Mouse (Mus musculus): Measurements from ENCODE around the gene Gprc5a. TPM values are rescaled to one million over a fixed set of nuclear protein-coding genes. Genes with fewer than 3 reads are reported as not detected.

Gene Gprc5a
- 0.84 TPM in 1 of 2 replicates, not detected in the other for total RNA-seq (2017)

DNA sequence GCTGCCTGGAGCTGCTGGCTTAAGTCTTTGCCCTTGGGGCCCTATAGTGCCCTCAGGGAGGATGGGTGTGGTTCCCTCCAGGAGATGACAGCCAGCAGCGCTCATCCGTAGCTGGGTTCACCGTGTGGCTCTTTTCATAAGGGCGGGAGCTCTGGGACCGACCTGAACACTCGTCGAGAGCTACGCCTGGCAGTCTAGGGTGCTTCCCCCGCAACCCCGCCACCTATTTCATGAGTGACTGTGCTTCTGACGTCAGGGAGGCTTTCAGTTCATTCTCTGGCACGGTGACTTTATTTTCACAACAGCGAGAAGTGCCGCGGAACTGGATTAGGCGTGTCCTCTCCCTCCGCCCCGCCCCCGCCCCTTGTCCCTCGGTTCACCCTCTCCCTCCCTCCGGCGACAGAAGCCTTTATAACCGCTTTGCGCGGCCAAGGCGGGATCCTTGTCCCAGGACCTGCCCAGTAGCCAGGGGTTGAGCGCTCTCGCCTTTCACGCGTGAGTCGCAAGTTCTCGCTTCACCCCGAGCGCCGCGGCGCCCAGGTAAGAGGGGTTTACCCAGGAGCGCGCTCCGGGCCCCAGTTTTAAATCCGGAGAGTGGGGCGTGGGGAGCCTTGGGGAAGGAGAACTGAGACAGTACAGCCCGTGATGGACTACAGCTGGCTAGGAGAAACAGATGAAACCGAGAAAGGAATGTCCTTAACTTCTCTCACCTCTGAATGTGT, at the start of gene Gprc5a:
TSS of gene Gprc5a (plus strand) at position 416 of the 722 bp plus-strand sequence.
- peak; percentile 84 to 92 for ATAC-seq (replicated peaks in 1 of 2; ENCODE audit: insufficient read depth in 1 of 2, low FRiP score in 2 of 2, low TSS enrichment in 1 of 2, low read depth in 1 of 2, poor library complexity in 2 of 2, severe bottlenecking in 2 of 2)

DNA sequence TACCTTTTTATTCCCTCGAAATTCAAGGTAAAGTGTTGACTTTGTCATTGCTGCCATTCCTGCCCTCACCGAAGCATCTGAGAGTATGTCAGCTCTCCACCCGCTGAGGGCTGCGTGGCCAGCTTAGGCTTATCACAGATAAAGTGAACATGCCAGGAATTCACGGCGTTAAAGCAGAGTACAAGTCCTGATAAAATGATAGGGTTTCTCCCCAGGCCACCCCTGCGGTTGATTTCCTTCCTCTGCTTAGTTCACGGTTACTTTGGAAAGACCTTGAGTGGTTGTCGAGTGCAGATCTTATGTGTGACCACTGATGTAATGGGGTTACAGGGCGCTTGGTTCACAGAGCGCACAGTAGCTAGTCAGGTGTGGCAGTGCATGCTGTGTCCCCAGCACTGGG, 48.2 kb upstream of the Gprc5a start:
- no peak for ATAC-seq (replicated peaks in 1 of 2; ENCODE audit: insufficient read depth in 1 of 2, low FRiP score in 2 of 2, low TSS enrichment in 1 of 2, low read depth in 1 of 2, poor library complexity in 2 of 2, severe bottlenecking in 2 of 2)

DNA sequence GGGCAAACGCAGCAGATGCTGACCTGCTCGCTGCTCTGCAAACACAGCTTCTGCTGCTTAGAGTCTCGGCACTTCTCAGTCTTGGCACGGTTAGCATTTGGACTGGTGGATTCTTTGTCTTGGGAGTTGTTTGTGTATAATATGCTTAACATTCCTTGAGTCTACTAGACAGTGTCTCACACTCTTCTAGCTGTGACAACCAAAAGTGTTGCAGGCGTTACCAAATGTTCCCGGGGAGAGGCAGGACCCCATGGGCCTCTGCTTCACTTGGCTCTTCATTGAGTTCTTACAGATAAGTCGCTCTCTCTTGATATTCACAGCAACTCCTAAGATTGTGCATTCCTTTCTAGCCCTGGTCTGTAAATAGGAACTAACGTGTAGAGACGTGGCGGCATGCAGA, 45.9 kb upstream of the Gprc5a start:
- no peak for ATAC-seq (replicated peaks in 1 of 2; ENCODE audit: insufficient read depth in 1 of 2, low FRiP score in 2 of 2, low TSS enrichment in 1 of 2, low read depth in 1 of 2, poor library complexity in 2 of 2, severe bottlenecking in 2 of 2)

DNA sequence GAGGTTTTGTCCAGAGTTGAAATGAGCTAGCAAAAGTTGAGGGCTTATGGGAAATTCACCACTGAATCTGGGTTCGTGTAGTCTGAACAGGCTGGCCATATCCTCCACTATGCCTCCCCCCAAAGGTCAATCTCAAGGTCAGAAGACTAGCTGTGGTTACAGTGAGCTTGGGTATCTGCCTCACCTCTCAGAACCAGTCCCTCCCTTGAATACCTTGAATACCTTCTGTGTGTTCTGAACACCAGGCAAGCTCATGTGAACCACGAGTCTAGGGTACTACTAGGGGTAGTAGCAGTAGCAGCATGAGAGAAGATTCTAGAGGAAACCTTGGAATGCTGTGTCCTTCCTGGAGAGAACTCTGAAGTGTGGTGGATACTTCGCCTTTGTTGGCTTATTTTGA, 43.8 kb upstream of the Gprc5a start:
- ATAC-seq (replicated peaks in 1 of 2; ENCODE audit: insufficient read depth in 1 of 2, low FRiP score in 2 of 2, low TSS enrichment in 1 of 2, low read depth in 1 of 2, poor library complexity in 2 of 2, severe bottlenecking in 2 of 2), result no peak

DNA sequence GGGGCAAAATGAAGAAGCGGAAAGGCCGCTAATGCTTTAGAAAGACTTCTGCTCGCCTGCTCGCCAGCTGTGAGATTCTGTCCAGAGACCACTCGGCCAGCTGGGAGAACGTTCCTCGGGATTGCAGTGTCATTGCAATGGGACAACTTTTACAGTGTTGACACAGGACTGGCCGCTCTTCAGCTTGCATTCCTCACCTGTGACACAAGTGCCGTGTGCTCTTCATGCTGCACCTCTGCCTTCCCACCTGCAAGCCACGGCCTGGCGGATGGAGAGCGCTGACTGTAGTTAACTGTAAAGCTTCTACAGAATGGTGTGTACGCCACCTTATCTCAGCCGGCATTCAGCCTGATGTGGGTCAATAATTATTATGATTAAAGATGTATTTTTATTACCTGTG, 42.1 kb upstream of the Gprc5a start:
- no peak for ATAC-seq (replicated peaks in 1 of 2; ENCODE audit: insufficient read depth in 1 of 2, low FRiP score in 2 of 2, low TSS enrichment in 1 of 2, low read depth in 1 of 2, poor library complexity in 2 of 2, severe bottlenecking in 2 of 2)

DNA sequence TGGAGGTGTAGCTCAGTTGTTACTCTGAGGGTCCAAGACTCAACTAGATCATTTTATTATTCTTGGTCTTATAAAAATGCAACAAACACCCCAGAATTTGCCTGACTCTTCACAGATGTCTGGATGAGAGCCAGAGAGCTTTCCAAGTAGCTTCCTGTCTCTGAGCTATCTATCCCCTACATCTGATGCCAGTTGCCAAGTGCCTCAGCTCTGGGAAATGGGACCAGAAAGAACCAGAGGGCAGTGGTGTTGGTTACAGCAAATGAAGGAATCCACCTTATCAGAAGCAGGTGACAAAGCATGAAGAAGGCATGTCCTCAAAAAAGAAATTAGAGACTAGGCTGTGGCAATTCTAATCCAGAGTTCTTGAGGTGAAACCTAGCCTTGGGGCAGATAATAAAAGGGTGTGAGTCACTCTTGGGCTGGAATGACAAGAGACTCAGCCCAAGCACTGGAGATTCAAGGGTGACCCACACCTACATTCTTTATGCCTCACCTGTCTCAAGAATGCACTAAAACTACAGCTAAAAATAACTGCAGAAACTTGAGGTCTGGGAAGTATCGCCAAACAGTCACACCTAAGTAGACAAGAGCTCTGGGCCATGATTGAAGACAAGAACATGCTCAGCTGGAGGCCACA, 40.5 kb upstream of the Gprc5a start:
- ATAC-seq (replicated peaks in 1 of 2; ENCODE audit: insufficient read depth in 1 of 2, low FRiP score in 2 of 2, low TSS enrichment in 1 of 2, low read depth in 1 of 2, poor library complexity in 2 of 2, severe bottlenecking in 2 of 2), result no peak

DNA sequence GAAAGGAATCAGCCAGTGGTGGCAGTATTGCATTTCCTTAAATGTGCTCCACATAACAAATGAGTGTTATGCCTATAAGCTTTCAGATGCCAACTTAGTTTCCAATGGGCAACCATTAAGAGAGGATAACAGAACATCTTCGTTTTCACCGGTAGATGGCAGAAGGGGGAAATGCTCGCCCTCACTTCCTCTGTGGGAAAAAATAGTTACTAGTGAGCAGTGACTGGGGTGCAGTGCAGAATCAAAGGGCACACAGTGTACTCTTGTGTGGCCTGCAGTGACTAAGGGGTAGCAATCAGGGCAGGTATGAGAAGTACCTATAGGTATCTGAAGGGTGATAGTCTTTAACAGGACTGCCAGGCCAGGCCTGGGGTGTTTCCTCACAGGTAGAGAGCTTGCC, 39.2 kb upstream of the Gprc5a start:
- ATAC-seq (replicated peaks in 1 of 2; ENCODE audit: insufficient read depth in 1 of 2, low FRiP score in 2 of 2, low TSS enrichment in 1 of 2, low read depth in 1 of 2, poor library complexity in 2 of 2, severe bottlenecking in 2 of 2), result peak; percentile 75 to 88

DNA sequence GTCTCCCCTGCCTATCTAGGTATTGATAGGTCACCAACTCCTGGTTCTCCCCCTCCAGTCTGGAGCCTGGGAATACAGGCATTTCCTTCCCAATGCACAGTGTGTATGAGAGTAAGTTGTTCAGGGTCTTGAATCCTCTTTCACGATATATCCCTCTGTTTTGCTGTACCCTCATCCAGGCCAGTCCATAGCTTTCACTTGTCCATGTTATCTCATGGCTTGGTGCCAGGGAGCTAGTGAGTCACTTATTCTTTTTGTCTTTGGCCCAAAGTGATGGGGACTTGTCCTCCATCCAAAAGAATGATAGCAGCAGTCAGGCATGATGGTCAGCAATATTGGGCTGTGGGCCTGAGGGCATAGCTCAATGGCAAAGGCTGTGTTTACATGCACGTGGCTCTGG, 38.7 kb upstream of the Gprc5a start:
- no peak for ATAC-seq (replicated peaks in 1 of 2; ENCODE audit: insufficient read depth in 1 of 2, low FRiP score in 2 of 2, low TSS enrichment in 1 of 2, low read depth in 1 of 2, poor library complexity in 2 of 2, severe bottlenecking in 2 of 2)

DNA sequence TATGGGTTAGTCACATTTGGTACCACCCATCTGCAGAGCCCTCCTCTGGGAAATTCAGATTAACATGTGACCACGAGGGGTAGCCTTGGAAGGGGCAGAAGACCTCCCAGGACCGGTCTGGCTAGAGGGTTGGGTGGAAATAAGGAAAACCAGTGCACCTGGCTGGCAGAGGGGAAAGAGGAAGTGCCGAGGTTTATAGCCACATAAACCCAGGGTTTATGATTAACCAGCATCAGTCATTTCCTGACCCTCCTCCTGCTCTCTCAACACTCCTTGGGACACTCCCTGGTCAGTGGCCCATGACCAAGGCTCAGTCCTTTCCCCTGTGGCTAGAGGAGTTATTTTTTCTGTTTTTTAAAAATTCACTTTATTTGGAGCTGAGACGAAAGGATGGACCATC, 36.2 kb upstream of the Gprc5a start:
- peak in 1 of 2 experiments; percentile 29; a peak in 2 of 4 replicates for ATAC-seq (replicated peaks in 1 of 2; ENCODE audit: insufficient read depth in 1 of 2, low FRiP score in 2 of 2, low TSS enrichment in 1 of 2, low read depth in 1 of 2, poor library complexity in 2 of 2, severe bottlenecking in 2 of 2)

DNA sequence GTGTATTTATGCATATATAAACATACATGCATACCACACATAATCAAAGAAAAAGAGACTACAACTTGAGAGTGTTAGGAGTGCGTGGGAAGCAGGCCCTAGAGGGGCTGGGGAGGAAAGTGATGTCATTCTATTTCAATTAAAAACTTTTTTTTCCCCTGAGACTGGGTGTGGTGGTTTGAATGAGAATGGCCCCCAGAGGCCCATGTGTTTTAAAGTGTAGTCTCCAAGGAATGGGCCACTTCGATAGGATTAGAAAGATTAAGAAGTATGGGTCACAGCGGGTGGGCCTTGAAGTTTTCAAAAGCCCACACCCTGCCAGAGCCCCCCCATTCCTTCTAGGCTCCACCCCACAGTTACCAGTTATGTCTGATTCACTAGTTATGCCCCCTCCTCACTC, 26.8 kb upstream of the Gprc5a start:
- ATAC-seq (replicated peaks in 1 of 2; ENCODE audit: insufficient read depth in 1 of 2, low FRiP score in 2 of 2, low TSS enrichment in 1 of 2, low read depth in 1 of 2, poor library complexity in 2 of 2, severe bottlenecking in 2 of 2), result no peak

DNA sequence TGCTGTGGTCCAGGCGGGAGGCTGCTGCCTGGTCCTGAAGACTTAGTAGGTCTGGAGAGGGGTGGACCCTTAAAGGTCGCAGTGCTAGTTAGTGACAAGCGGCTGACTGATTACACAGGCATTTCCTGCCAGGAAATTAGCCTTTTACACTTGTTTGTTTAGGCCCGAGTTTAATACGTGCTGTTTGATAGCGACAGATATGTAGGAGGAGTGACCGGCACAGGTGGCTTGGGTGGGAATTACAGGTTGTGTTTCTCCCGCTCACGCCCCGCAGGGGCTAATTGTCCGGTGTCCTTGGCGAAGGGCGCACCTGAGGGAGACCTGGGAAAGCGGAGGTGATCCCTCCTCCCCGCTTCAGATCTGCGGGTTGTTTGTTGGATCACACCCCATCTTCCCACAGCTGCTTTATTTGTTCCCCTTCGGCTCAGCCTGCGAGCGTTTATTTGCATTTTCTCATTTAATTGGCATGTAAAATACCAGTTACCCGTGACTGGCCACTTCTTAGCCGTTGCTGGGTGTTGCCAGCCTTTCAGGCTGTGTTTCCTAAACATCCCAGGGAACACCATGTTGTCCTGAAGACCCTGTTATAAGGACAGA, 25.1 kb upstream of the Gprc5a start:
- ATAC-seq (replicated peaks in 1 of 2; ENCODE audit: insufficient read depth in 1 of 2, low FRiP score in 2 of 2, low TSS enrichment in 1 of 2, low read depth in 1 of 2, poor library complexity in 2 of 2, severe bottlenecking in 2 of 2), result 0 out of 4 replicates have a peak, but pooled peaks of 1 of the 2 experiments have one; percentile 26

DNA sequence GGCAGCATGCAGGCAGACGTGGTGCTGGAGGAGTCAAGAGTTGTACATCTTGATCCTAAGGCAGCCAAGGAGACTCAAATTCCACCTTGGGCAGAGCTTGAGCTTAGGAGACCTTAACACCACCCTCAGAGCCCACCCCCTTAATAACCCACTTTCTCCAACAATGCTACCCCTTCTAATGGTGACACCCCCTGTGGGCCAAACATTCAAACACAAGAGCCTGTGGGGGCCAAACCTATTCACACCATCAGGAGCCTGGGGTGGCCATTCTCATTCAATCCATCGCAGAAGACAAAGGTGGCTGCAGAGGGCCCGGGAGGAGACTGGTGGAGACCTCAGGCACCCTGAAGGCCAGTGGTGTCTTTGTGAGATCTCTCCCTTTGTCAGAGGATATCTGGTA, 23.5 kb upstream of the Gprc5a start:
- no peak for ATAC-seq (replicated peaks in 1 of 2; ENCODE audit: insufficient read depth in 1 of 2, low FRiP score in 2 of 2, low TSS enrichment in 1 of 2, low read depth in 1 of 2, poor library complexity in 2 of 2, severe bottlenecking in 2 of 2)

DNA sequence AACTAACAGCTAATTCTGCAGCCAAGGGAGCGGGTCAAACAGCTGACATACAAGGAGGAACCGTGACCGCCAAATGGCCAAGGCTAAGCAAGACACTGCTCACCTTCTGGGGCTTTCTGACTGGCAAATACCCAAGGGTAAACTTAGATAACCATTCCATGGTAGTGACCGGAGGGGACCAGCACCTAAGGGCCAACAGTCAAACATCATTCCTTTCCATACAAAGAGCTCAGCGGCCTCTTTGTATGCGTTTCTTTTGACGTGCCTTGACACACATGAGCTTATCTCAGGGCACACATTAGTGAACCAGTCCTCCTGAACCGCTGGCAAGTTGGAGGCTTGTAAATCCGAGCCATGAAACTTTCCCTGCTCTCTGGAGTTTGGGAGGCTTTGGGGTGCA, 18.2 kb upstream of the Gprc5a start:
- no peak for ATAC-seq (replicated peaks in 1 of 2; ENCODE audit: insufficient read depth in 1 of 2, low FRiP score in 2 of 2, low TSS enrichment in 1 of 2, low read depth in 1 of 2, poor library complexity in 2 of 2, severe bottlenecking in 2 of 2)

DNA sequence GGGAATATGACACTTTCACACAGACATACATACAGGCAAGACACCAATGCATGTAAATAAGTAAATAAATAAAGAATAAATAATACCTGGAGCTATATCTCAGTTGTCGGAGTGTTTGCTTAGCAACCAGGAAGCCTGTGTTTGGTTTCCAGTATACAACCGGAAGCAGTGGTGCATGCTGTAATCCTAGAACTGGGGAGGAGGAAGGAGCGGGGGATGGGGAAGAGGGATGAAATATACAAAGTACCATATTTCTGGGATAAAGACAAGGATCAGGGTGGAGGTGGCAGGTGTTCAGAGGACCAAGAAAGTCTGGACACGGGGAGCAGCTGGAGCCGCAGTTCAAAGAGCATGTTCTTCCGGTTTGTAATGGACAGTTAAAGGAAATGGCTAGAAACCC, 16.9 kb upstream of the Gprc5a start:
- ATAC-seq (replicated peaks in 1 of 2; ENCODE audit: insufficient read depth in 1 of 2, low FRiP score in 2 of 2, low TSS enrichment in 1 of 2, low read depth in 1 of 2, poor library complexity in 2 of 2, severe bottlenecking in 2 of 2), result no peak

DNA sequence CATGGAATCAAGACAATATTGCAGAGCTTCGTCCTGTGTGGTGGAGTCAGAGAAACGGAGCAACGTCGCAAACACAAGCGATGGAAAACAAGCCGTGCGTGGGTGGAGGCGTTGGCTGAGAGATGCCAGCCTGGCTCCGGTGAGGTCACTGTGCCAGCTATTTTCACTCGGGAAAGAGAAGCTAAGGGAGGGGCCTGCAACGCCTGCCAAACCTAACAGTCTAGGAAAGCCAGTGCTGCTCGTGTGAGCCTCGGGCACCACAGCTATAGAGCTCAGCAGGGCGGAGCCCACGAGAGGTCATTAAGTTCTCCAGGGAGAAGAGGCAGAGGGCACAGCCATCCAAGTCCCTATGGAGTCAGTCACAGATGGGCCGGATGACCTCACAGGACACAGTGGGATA, 16.5 kb upstream of the Gprc5a start:
- no peak for ATAC-seq (replicated peaks in 1 of 2; ENCODE audit: insufficient read depth in 1 of 2, low FRiP score in 2 of 2, low TSS enrichment in 1 of 2, low read depth in 1 of 2, poor library complexity in 2 of 2, severe bottlenecking in 2 of 2)

DNA sequence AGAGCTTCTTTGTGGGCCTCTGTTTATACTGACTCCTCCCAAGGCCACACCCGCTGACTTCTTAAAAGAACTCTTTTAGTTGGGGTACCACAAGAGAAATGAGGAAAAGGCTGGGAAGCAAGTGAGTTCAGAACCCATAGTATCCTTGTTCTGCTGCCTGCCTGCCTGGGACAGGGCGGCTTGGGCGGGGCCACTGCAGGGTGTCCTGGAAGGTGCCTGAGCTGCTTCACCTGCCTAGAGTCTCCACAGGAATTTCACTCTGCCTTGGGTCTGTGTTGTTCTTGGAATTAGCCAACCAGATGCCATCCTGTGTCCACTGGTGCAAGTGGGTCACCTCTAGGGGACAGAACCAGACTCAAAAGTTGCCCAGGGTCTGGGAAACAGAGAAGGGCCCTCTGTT, 11.7 kb upstream of the Gprc5a start:
- no peak for ATAC-seq (replicated peaks in 1 of 2; ENCODE audit: insufficient read depth in 1 of 2, low FRiP score in 2 of 2, low TSS enrichment in 1 of 2, low read depth in 1 of 2, poor library complexity in 2 of 2, severe bottlenecking in 2 of 2)

DNA sequence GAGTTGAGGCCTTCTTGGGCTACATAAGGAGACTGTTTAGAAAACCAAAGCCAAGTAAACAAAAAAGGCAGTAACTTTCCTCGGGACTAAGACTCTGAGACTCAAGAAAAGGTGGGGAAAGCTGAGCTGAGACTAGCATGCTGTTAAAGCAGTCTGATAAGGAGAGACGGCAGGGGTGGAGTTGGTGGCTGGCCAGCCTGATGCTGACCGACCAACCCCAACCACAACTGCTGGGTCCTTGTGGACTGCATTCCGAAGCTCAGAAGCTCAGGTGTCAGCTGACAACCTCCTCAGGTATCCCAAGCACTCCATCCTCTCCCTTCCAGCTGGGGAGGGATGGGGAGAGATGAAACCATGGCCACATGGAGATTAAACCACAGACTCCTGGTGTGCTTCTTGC, 9.6 kb upstream of the Gprc5a start:
- ATAC-seq (replicated peaks in 1 of 2; ENCODE audit: insufficient read depth in 1 of 2, low FRiP score in 2 of 2, low TSS enrichment in 1 of 2, low read depth in 1 of 2, poor library complexity in 2 of 2, severe bottlenecking in 2 of 2), result no peak

DNA sequence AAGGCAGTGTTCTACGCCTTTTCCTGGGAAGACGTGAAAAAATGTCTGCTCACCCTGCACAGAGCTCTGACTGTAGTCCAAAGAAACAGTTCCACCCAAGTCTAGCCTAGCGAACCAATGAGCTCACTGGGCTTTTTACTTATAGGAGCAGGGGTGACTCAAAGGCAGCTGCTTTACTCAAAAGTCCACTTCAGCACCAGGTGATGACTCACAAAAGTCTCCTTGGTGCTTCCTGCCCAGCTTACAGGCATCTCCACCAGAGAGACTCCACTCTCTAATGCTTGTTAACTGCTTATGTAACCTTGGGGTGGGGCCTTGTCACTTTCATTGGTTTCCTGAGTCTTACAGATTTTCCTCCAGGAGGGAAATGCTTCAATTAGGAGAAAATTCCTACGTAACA, 4.7 kb upstream of the Gprc5a start:
- no peak for ATAC-seq (replicated peaks in 1 of 2; ENCODE audit: insufficient read depth in 1 of 2, low FRiP score in 2 of 2, low TSS enrichment in 1 of 2, low read depth in 1 of 2, poor library complexity in 2 of 2, severe bottlenecking in 2 of 2)

DNA sequence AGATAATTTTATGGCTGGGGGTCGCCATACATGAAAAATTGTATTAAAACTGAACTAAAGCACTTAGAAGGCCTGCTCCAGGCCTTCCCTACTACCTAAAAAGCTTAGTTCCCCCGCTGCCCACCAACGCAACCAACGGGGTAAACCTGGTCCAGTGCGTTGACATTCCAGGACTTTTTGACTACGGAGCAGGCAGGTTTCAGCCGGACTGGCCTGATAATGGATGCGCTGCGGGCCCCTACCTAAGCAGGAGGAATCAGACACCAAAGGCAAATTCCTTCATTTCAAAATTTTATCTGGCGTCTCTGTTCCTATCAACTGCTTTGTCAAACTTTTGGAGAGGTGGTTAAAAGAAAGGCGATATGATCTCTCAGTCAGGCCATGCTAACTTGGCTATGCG, 830 bp upstream of the Gprc5a start:
- ATAC-seq (replicated peaks in 1 of 2; ENCODE audit: insufficient read depth in 1 of 2, low FRiP score in 2 of 2, low TSS enrichment in 1 of 2, low read depth in 1 of 2, poor library complexity in 2 of 2, severe bottlenecking in 2 of 2), result no peak
